Mouse (Mus musculus) left cerebral cortex, adult 11 months (tissue): Measurements from ENCODE around the gene Pih1d3.

ENCODE experiments used
- DNase-seq: peaks from one replicate; pipeline ENCODE4 v3.0.0; 2022; ENCODE audit warnings: low spot score

The Pih1d3 gene

GRCm38 (mm10) chr1:31222564-31222963 is at the start of gene Pih1d3, which contains the start of gene 4931428L18Rik:
Pih1d3 (plus strand) TSS chr1:31222838.
4931428L18Rik (minus strand) TSS chr1:31222684.
- DNase-seq, result no peak

GRCm38 (mm10) chr1:31175401-31175800 is 47.2 kb upstream of the Pih1d3 start:
- DNase-seq, result no peak

GRCm38 (mm10) chr1:31176101-31176500 is 46.5 kb upstream of the Pih1d3 start, which contains the start of gene Lgsn:
Lgsn (plus strand) TSS chr1:31176401.
- no peak for DNase-seq

- DNase-seq, result no peak
Observed at GRCm38 (mm10) chr1:31178264-31178663, 44.4 kb upstream of the Pih1d3 start.

- no peak for DNase-seq
Observed at GRCm38 (mm10) chr1:31190237-31190866, 32.3 kb upstream of the Pih1d3 start.

GRCm38 (mm10) chr1:31195633-31196032 is 27.0 kb upstream of the Pih1d3 start:
- no peak for DNase-seq

GRCm38 (mm10) chr1:31196959-31197358 is 25.7 kb upstream of the Pih1d3 start:
- DNase-seq, result no peak

- DNase-seq, result peak; percentile 17
Observed at GRCm38 (mm10) chr1:31203771-31204170, 18.9 kb upstream of the Pih1d3 start.

- DNase-seq, result no peak
Observed at GRCm38 (mm10) chr1:31205346-31205745, 17.3 kb upstream of the Pih1d3 start.

GRCm38 (mm10) chr1:31205770-31206169 is 16.9 kb upstream of the Pih1d3 start:
- DNase-seq, result no peak

GRCm38 (mm10) chr1:31210144-31210543 is 12.5 kb upstream of the Pih1d3 start:
- DNase-seq, result peak; percentile 40

- no peak for DNase-seq
Observed at GRCm38 (mm10) chr1:31214831-31215230, 7.8 kb upstream of the Pih1d3 start.

- no peak for DNase-seq
Observed at GRCm38 (mm10) chr1:31220599-31221250, 1.9 kb upstream of the Pih1d3 start.

GRCm38 (mm10) chr1:31233319-31234036 is 10.8 kb downstream of the Pih1d3 start:
- DNase-seq, result peak; percentile 7

- peak; percentile 27 for DNase-seq
Observed at GRCm38 (mm10) chr1:31260218-31260923, 37.7 kb downstream of the Pih1d3 start.
